Mouse (Mus musculus): Measurements from ENCODE around the gene Gm38394.

DNA sequence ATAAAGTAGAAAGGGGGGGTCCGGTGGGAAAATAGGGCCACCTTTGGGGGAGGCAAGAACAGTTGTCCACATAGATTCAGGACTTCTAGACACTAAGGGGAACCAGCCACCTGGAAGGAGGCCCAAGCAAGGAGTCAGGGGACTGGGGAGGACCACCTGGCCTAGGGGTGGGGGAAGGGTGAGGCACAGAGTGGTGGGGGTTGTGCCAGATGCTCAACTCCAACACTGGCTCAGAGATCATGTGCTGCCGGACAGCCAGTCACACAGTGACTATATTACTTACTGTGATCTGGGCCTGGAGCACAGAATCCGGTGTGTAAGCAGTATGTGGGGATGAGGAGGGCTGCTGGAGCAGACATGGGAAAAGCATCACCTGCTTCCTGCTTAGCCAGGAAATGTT, 48.2 kb upstream of the Gm38394 start:
- TF ChIP-seq CTCF (IDR thresholded peaks at IDR 0.05; ENCODE audit: low read depth) (no peak), EP300 (IDR thresholded peaks at IDR 0.05; ENCODE audit: low read depth) (no peak)
